Mouse (Mus musculus): ENCODE results near the gene Daam1. TPM values are rescaled to one million over a fixed set of nuclear protein-coding genes. Genes with fewer than 3 reads are reported as not detected.

Gene Daam1
- polyA plus RNA-seq, 1 experiment: 4.5 TPM

- DNase-seq (ENCODE audit: low read depth): peak; percentile 23
These were observed 166.5 kb downstream of the Daam1 start for GRCm38 (mm10) chr12:71997364-71997763.

GRCm38 (mm10) chr12:71998653-71999052 lies 167.8 kb downstream of the Daam1 start:
- DNase-seq (ENCODE audit: low read depth): no peak

DNA sequence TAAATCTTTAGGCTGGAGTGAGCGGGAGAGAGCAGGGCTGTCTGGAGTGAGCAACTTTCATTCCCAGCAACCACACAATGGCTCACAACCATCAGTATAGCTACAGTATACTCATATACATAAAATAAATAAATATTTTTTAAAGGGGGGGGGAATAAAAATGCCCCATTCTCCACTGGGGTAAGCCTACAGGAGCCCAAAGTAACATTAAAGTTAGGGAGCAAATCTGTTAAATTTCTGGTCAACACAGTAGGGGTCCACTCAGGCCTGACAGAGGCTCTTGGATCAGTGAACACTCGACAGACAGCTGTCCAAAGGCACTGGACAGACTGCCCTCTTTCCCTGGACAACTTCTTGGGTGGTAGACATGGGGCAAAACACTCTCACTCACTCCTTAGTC lies 168.8 kb downstream of the Daam1 start:
- no peak for DNase-seq (ENCODE audit: low read depth)

DNA sequence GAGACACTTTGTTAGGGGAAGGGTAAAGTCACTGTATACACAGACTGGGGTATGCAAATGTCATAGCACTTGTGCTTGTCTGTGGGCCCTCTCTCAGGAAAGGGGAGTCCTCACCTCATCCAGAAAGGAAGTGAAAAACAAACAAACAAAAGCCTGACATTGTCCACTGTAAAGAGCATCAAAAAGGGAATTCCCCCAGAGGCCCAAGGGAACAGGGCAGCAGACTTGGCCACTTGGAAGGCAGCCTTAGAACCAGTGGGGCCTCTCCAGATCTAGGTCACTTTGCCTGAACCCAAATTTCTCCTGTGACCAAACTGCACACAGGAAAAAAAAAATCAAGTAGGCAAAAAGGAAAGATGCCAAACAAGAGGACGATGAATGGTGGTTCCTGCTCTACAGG lies 170.9 kb downstream of the Daam1 start:
- DNase-seq (ENCODE audit: low read depth): no peak

GRCm38 (mm10) chr12:72005307-72005706 lies 174.4 kb downstream of the Daam1 start:
- no peak for DNase-seq (ENCODE audit: low read depth)

DNA sequence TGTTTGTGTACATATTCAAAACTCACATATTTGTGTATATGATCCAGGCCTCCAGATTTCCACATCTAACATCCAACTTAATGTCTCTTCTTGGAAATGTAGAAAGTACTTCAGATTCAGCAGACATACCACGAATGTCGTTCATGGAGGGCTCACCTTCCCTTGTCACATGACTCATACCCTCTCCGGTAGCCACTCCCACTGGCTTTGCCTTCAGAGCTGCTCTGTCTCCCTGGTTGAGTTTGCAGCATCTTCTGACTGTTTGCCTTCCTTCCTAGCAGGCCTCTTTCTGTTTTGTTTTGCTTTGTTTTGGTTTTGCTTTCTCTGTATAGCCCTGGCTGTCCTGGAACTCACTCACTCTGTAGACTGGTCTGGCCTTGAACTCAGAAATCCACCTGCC lies 176.8 kb downstream of the Daam1 start:
- DNase-seq (ENCODE audit: low read depth): no peak

- DNase-seq (ENCODE audit: low read depth): no peak
These were observed 178.4 kb downstream of the Daam1 start for GRCm38 (mm10) chr12:72009051-72009902.

GRCm38 (mm10) chr12:72011404-72011803 lies 180.5 kb downstream of the Daam1 start:
- DNase-seq (ENCODE audit: low read depth): no peak

DNA sequence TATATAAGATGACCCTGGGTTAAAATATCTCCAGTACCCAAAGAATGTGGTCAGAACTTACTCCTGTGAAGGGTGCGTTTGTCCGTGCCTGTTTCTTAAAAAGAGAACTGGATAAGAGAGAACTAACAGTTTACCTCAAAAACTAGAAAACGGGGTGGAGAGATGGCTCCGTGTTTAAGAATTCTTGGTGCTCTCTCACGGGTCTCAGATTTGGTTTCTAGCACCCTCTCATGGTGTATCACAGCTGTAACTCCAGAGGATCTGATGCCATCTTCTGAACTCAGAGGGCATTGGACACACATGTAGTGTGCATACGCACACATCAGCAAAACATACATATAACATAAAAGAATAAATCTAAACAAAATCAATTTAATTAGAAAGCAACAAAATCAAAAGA lies 181.2 kb downstream of the Daam1 start:
- no peak for DNase-seq (ENCODE audit: low read depth)

GRCm38 (mm10) chr12:72013711-72014354 lies 183.0 kb downstream of the Daam1 start:
- no peak for DNase-seq (ENCODE audit: low read depth)

- no peak for DNase-seq (ENCODE audit: low read depth)
These were observed 183.5 kb downstream of the Daam1 start for GRCm38 (mm10) chr12:72014355-72014776.

- no peak for DNase-seq (ENCODE audit: low read depth)
These were observed 184.4 kb downstream of the Daam1 start for GRCm38 (mm10) chr12:72015296-72015695.

- DNase-seq (ENCODE audit: low read depth): no peak
These were observed 189.4 kb downstream of the Daam1 start for GRCm38 (mm10) chr12:72020285-72020684.

GRCm38 (mm10) chr12:72021543-72021942 lies 190.7 kb downstream of the Daam1 start:
- DNase-seq (ENCODE audit: low read depth): no peak

- DNase-seq (ENCODE audit: low read depth): no peak
These were observed 191.9 kb downstream of the Daam1 start for GRCm38 (mm10) chr12:72022790-72023189.

GRCm38 (mm10) chr12:72023572-72023971 lies 192.7 kb downstream of the Daam1 start:
- DNase-seq (ENCODE audit: low read depth): no peak

DNA sequence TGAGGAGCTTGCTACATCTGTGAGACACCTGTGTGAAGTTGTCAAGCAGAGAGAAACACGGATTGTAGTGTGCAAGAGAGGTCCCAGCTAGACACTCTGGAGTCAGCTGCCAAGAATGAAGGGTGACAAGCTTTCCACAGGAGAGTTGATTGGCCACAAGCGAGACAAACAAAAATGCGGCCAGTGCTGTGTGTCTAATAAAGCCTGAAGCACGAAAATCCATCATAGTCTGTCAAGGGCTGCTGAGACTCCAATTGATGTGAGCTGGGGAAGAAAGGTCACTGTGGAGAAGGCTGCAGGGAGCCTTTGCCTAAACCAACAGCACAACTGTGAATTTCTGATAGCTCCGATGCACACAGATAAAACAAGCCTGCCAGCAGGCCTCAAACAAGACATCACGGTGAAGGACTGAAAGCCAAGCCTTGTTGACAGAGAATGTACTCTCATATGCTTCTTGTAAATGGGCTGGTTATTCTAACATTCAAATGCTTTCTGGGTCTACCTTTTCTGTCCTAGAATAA lies 194.5 kb downstream of the Daam1 start:
- DNase-seq (ENCODE audit: low read depth): no peak

DNA sequence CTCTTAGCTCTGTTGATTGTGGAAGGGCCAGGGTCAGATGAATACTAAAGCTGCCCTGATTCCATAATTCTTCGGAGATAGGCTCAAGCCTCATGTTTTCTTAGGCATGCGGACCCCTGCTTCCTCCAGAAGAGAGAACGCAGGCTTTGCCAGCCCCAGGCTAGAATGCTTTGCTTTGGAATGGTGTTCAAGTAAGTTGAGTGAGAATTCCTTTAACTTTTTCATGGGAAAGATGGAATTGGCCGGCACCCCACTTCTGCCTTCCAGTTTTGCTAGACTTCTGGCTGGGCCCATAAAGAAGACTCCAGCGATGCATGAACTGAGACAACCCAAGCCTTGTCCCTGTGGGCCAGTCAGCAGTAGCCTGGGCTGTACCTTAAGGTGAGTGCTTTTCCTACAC lies 200.3 kb downstream of the Daam1 start:
- DNase-seq (ENCODE audit: low read depth): no peak

DNA sequence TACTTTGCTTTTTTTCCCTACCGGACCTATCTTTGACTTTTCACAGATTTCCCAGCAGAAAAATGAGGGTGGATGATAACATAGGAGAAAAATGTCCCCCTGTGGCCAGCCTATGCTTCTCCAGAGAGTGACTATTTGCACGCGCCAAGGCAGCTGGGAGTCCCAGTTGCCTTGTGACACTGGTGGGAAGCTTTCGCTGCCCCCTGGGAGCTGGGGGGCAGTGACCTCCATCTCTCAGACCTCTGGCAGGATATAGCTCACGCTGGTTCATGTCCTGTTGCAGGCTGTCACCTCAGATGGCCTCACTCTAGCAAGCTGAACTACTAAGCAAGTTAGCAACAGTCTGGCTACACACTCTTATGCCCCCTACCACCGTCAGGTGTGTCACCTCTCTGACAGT lies 200.9 kb downstream of the Daam1 start:
- DNase-seq (ENCODE audit: low read depth): no peak

GRCm38 (mm10) chr12:72036097-72036661 lies 205.3 kb downstream of the Daam1 start:
- DNase-seq (ENCODE audit: low read depth): no peak

- no peak for DNase-seq (ENCODE audit: low read depth)
These were observed 206.2 kb downstream of the Daam1 start for GRCm38 (mm10) chr12:72037049-72037448.

- no peak for DNase-seq (ENCODE audit: low read depth)
These were observed 208.0 kb downstream of the Daam1 start for GRCm38 (mm10) chr12:72038866-72039265.

DNA sequence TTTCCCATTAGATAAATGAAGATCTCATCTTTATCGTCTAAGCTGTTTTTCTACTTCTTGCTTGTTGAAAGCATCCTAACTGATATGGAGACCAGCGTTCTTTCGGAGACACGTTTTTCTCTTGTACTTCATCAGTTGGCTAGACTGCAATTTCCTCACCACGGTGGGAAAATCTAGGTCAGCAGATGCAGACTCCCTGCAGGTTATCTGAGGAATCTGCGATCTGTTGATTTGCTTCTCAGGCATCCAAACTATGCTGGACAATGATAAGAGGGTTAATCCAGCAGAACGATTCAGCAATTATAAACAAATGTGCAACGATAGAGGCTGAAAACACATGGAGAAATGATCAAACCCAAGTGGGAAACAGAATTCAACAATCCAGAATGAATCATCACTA lies 208.6 kb downstream of the Daam1 start:
- no peak for DNase-seq (ENCODE audit: low read depth)

Data from gonadal fat pad, adult 2 months (tissue).